Mouse (Mus musculus) kidney, postnatal 0 days (tissue): ENCODE measurements at regions not wholly inside any gene's neighbourhood (a gene's known extent, or its start where the extent isn't known, plus 50 kb on each side); places are given as distances from the start of the nearest gene placed in this dataset.

Experiments used
- ATAC-seq: fragments of 200-750 bp; cut with Nextera tagmentation; replicated peaks from 2 replicates; pipeline ENCODE4 v1.8.0; 2017; ENCODE audit warnings: low read depth, moderate number of reproducible peaks, moderate TSS enrichment, moderate library complexity; ENCODE audit not compliant: low FRiP score
- DNase-seq: peaks from one replicate; pipeline ENCODE4 v3.0.0-alpha.2; 2016; ENCODE audit warnings: low spot score
- H3K27ac ChIP-seq: fragments of 300-500 bp; sonication (generic); 2 replicates; pipeline ENCODE4 v1.5.1; 2014; ENCODE audit warnings: mild to moderate bottlenecking
- H3K27me3 ChIP-seq: fragments of 300-500 bp; sonication (generic); 2 replicates; pipeline ENCODE4 v1.6.1; 2014; ENCODE audit warnings: low read length, mixed read lengths; ENCODE audit not compliant: insufficient read depth
- H3K36me3 ChIP-seq: fragments of 300-500 bp; sonication (generic); 2 replicates; pipeline ENCODE4 v1.6.1; 2014; ENCODE audit warnings: low read length, mixed read lengths; ENCODE audit not compliant: insufficient read depth
- H3K4me1 ChIP-seq: fragments of 300-500 bp; sonication (generic); replicated peaks from 2 replicates; pipeline ENCODE4 v1.6.1; 2014; ENCODE audit warnings: antibody characterized with exemption, low read length, mixed read lengths; ENCODE audit not compliant: insufficient read depth
- H3K4me2 ChIP-seq: fragments of 300-500 bp; sonication (generic); 2 replicates; pipeline ENCODE4 v1.6.1; 2014; ENCODE audit warnings: mild to moderate bottlenecking, low read length, moderate library complexity, mixed read lengths
- H3K4me3 ChIP-seq: fragments of 300-500 bp; sonication (generic); replicated peaks from 2 replicates; pipeline ENCODE4 v1.5.1; 2014; ENCODE audit warnings: low read depth, low read length
- H3K9ac ChIP-seq: fragments of 300-500 bp; sonication (generic); 2 replicates; pipeline ENCODE4 v1.6.1; 2014; ENCODE audit warnings: low read depth, low read length
- H3K9me3 ChIP-seq: fragments of 300-500 bp; sonication (generic); replicated peaks from 2 replicates; pipeline ENCODE4 v1.6.1; 2016; ENCODE audit warnings: low read length, inconsistent platforms, mixed read lengths
- CTCF ChIP-seq: IDR thresholded peaks from 2 replicates; pipeline ENCODE4 v1.5.1; 2016; ENCODE audit warnings: antibody characterized with exemption, low read depth, mild to moderate bottlenecking, moderate library complexity
- WGBS: fragments of 180-500 bp; shearing (Covaris S2); extraction: QIAGEN DNeasy Blood & Tissue Kit; methylation state at CpG from one replicate; pipeline ENCODE4 v1.1.7; 2014; 5-methylcytosine and 5-hydroxymethylcytosine counted together

GRCm38 (mm10) chr17:4779017-4779416 is 215.1 kb upstream of the Arid1b start:
- WGBS = 82% methylated on average over 10 of the region's 10 CpGs

GRCm38 (mm10) chr17:4781586-4781985 is 212.5 kb upstream of the Arid1b start:
- Histone ChIP-seq H3K36me3 (no peaks in the 10 kb centered on the region), H3K4me1 (no peaks in the 10 kb centered on the region), H3K4me2 (no peak overlapping the region), H3K27me3 (no peaks in the 10 kb centered on the region), H3K9me3 (no peaks in the 10 kb centered on the region), H3K4me3 (no peak overlapping the region), H3K27ac (no peak overlapping the region), H3K9ac (no peak overlapping the region)
- ATAC-seq = no peak
- 86% methylated on average over 3 of the region's 3 CpGs for WGBS
- no peak for TF ChIP-seq CTCF
- DNase-seq = no peak

More at GRCm38 (mm10) chr17:4779017-4779416, 215.1 kb upstream of the Arid1b start:
- Histone ChIP-seq H3K4me1 (no peaks in the 10 kb centered on the region), H3K9ac (no peak overlapping the region), H3K27ac (no peak overlapping the region), H3K4me3 (no peak overlapping the region), H3K27me3 (no peaks in the 10 kb centered on the region), H3K36me3 (no peaks in the 10 kb centered on the region), H3K9me3 (no peaks in the 10 kb centered on the region), H3K4me2 (no peak overlapping the region)
- ATAC-seq (no peak), DNase-seq (no peak)
- no peak for TF ChIP-seq CTCF

GRCm38 (mm10) chr17:4784296-4784695 is 209.8 kb upstream of the Arid1b start:
- Histone ChIP-seq H3K4me1 (no peaks in the 10 kb centered on the region), H3K36me3 (no peaks in the 10 kb centered on the region), H3K27ac (no peak overlapping the region), H3K9me3 (no peaks in the 10 kb centered on the region), H3K9ac (no peak overlapping the region), H3K4me3 (no peak overlapping the region), H3K4me2 (no peak overlapping the region), H3K27me3 (no peaks in the 10 kb centered on the region)
- DNase-seq = no peak
- WGBS = 82% methylated on average over 5 of the region's 5 CpGs
- no peak for ATAC-seq
- TF ChIP-seq CTCF = no peak

- ATAC-seq = no peak
- no peak for DNase-seq
- Histone ChIP-seq H3K36me3 (no peaks in the 10 kb centered on the region), H3K9me3 (no peaks in the 10 kb centered on the region), H3K4me1 (no peaks in the 10 kb centered on the region), H3K4me3 (no peak overlapping the region), H3K9ac (no peak overlapping the region), H3K27me3 (no peaks in the 10 kb centered on the region), H3K4me2 (no peak overlapping the region), H3K27ac (no peak overlapping the region)
- 60% methylated on average over 6 of the region's 6 CpGs for WGBS
- TF ChIP-seq CTCF = no peak
These were observed 208.8 kb upstream of the Arid1b start for GRCm38 (mm10) chr17:4785281-4785839.

DNA sequence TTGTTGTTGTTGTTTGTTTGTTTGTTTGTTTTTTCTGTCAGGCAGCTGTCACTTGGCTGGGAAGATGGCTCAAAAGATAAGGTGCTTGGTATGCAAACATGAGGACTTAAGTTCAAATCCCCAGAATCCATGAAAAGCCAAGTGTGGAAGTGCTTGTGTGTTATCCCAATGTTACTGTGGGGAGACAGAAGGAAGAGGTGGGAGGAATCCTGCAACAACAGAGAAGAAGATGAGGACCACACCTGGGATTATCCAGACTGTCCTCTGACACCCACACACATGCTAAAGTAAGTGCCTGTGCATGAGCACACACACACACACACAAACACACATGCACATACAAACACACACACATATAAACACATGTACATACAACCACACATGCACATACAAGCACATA is 207.6 kb upstream of the Arid1b start:
- DNase-seq = no peak
- ATAC-seq = no peak
- no peaks in the 10 kb centered on the region for H3K9me3 ChIP-seq

DNA sequence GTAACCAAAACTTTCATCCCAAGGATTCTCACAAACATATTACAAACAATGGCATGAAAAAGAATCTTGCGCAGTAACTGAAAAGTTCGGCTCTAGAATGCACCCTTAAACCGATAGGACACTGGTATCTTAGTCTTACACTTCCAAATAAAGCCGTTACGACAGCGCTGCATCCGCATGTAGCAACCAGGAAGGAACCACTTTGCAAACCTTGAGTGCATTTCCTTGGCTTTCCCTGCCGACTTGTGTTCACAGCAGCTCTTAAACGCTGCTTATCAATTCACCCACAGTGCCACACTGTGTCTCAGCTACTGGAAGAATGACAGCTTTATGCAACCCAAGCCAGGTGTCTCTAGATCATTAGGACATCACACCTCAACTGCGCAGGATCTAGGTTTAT is 202.3 kb upstream of the Arid1b start:
- no peak for DNase-seq

More for the DNA sequence above, 207.6 kb upstream of the Arid1b start:
- TF ChIP-seq CTCF = no peak
- Histone ChIP-seq H3K36me3 (no peaks in the 10 kb centered on the region), H3K9ac (no peak overlapping the region), H3K27ac (no peak overlapping the region), H3K4me1 (no peaks in the 10 kb centered on the region), H3K4me3 (no peak overlapping the region), H3K4me2 (no peak overlapping the region), H3K27me3 (no peaks in the 10 kb centered on the region)

DNA sequence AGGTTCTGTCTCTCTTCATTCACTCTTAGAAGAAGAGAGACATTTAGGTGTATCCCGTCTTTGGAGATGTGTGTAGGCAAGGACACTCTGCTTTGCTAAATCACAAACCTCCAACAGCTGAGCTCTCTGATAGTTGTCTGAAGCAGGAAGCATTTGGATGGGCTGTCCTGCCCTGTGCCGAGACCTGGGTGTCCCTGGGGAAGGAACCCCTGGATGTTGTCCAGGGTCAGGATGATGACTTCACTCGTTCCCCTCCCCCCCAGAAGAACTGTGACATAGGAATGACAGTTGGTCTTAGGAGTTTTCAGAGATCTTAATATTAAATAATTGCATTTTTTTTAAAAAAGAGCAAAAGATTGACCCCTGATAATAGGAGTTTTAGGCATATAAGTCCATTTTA is 197.9 kb upstream of the Arid1b start:
- ATAC-seq (no peak), DNase-seq (no peak)
- 0 out of 2 replicates have a peak, but pooled peaks cover 2% of the 10 kb centered on the region for H3K4me1 ChIP-seq
- no peak overlapping the region for H3K9ac ChIP-seq
- no peaks in the 10 kb centered on the region for H3K9me3 ChIP-seq
- no peaks in the 10 kb centered on the region for H3K36me3 ChIP-seq
- WGBS = 55% methylated on average over 3 of the region's 3 CpGs
- TF ChIP-seq CTCF = no peak
- no peaks in the 10 kb centered on the region for H3K27me3 ChIP-seq
- H3K4me2 ChIP-seq = no peak overlapping the region
- no peak overlapping the region for H3K27ac ChIP-seq
- H3K4me3 ChIP-seq = no peak overlapping the region

More for the DNA sequence above, 202.3 kb upstream of the Arid1b start:
- no peak for TF ChIP-seq CTCF
- no peaks in the 10 kb centered on the region for H3K9me3 ChIP-seq
- WGBS = 75% methylated on average over 10 of the region's 10 CpGs
- H3K4me2 ChIP-seq = no peak overlapping the region
- no peak for ATAC-seq
- no peaks in the 10 kb centered on the region for H3K27me3 ChIP-seq
- H3K27ac ChIP-seq = no peak overlapping the region
- H3K36me3 ChIP-seq = no peaks in the 10 kb centered on the region
- no peak overlapping the region for H3K9ac ChIP-seq
- H3K4me1 ChIP-seq = 0 out of 2 replicates have a peak, but pooled peaks cover 2% of the 10 kb centered on the region
- H3K4me3 ChIP-seq = no peak overlapping the region
